Mouse (Mus musculus): ENCODE measurements around the gene Pi4k2a. TPM values are rescaled to one million over a fixed set of nuclear protein-coding genes. Genes with fewer than 3 reads are reported as not detected.

Gene Pi4k2a
- polyA plus RNA-seq, 1 experiment = 22.3 TPM

GRCm38 (mm10) chr19:42125501-42126218 is 35.4 kb downstream of the Pi4k2a start:
- H3K27ac ChIP-seq (ENCODE audit: insufficient read depth, low read length) = no peak overlapping the region
- H3K4me1 ChIP-seq (ENCODE audit: control insufficient read depth, insufficient read depth, insufficient read length) = peaks cover 8% of the 10 kb centered on the region; the same call in 1 of the 2 replicates
- no peak for DNase-seq (ENCODE audit: low read depth in 1 of 2, low spot score in 2 of 2)
- WGBS = 85% methylated on average over 11 of the region's 11 CpGs
- no peaks in the 10 kb centered on the region for H3K27me3 ChIP-seq (ENCODE audit: control insufficient read depth, insufficient read depth, low read length)
- H3K36me3 ChIP-seq (ENCODE audit: control insufficient read depth, insufficient read depth, low read length) = peaks cover 11% of the 10 kb centered on the region
- no peak for TF ChIP-seq CTCF (IDR thresholded peaks at IDR 0.05; ENCODE audit: extremely low read depth, insufficient read depth, insufficient read length, insufficient replicate concordance)
- TF ChIP-seq POLR2A (IDR thresholded peaks at IDR 0.05; ENCODE audit: low read depth, low read length) = no peak
- no peak overlapping the region for H3K4me3 ChIP-seq (ENCODE audit: extremely low read depth, insufficient read depth, insufficient read length)

DNA sequence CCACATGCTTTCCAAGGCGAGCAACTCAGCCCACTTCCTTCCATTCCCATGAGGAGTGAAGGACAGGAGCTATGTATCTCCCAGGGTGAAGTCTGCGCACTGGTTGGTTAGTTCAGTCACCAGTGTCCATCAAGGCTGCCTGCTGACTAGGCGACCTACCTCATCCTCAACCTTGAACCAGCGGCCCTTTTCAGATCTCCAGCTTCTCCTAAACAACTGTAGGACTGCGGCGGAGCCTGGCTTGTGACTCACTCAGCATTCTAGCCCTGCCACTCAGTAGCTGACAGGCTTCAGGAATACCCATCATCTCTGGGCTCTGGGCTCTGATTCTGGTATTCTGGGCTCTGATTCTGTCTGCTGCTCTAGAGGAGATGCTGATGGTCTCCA is 35.9 kb downstream of the Pi4k2a start:
- Histone ChIP-seq H3K27me3 (ENCODE audit: control insufficient read depth, insufficient read depth, low read length) (no peaks in the 10 kb centered on the region), H3K27ac (ENCODE audit: insufficient read depth, low read length) (no peak overlapping the region), H3K4me1 (ENCODE audit: control insufficient read depth, insufficient read depth, insufficient read length) (peaks cover 8% of the 10 kb centered on the region; the same call in 1 of the 2 replicates), H3K4me3 (ENCODE audit: extremely low read depth, insufficient read depth, insufficient read length) (no peak overlapping the region), H3K36me3 (ENCODE audit: control insufficient read depth, insufficient read depth, low read length) (peaks cover 6% of the 10 kb centered on the region)
- TF ChIP-seq POLR2A (IDR thresholded peaks at IDR 0.05; ENCODE audit: low read depth, low read length) (no peak), CTCF (IDR thresholded peaks at IDR 0.05; ENCODE audit: extremely low read depth, insufficient read depth, insufficient read length, insufficient replicate concordance) (no peak)
- DNase-seq (ENCODE audit: low read depth in 1 of 2, low spot score in 2 of 2) = no peak
- 91% methylated on average over 6 of the region's 6 CpGs for WGBS

- DNase-seq (ENCODE audit: low read depth in 1 of 2, low spot score in 2 of 2) = no peak
- no peak for TF ChIP-seq CTCF (IDR thresholded peaks at IDR 0.05; ENCODE audit: extremely low read depth, insufficient read depth, insufficient read length, insufficient replicate concordance)
- no peak for TF ChIP-seq POLR2A (IDR thresholded peaks at IDR 0.05; ENCODE audit: low read depth, low read length)
- peaks cover 8% of the 10 kb centered on the region; the same call in 1 of the 2 replicates for H3K4me1 ChIP-seq (ENCODE audit: control insufficient read depth, insufficient read depth, insufficient read length)
- 95% methylated on average over 5 of the region's 5 CpGs for WGBS
- no peak overlapping the region for H3K27ac ChIP-seq (ENCODE audit: insufficient read depth, low read length)
- no peaks in the 10 kb centered on the region for H3K27me3 ChIP-seq (ENCODE audit: control insufficient read depth, insufficient read depth, low read length)
- H3K4me3 ChIP-seq (ENCODE audit: extremely low read depth, insufficient read depth, insufficient read length) = no peak overlapping the region
- H3K36me3 ChIP-seq (ENCODE audit: control insufficient read depth, insufficient read depth, low read length) = 0 out of 2 replicates have a peak, but pooled peaks cover 2% of the 10 kb centered on the region
Measured at GRCm38 (mm10) chr19:42127024-42127423, 36.8 kb downstream of the Pi4k2a start.

DNA sequence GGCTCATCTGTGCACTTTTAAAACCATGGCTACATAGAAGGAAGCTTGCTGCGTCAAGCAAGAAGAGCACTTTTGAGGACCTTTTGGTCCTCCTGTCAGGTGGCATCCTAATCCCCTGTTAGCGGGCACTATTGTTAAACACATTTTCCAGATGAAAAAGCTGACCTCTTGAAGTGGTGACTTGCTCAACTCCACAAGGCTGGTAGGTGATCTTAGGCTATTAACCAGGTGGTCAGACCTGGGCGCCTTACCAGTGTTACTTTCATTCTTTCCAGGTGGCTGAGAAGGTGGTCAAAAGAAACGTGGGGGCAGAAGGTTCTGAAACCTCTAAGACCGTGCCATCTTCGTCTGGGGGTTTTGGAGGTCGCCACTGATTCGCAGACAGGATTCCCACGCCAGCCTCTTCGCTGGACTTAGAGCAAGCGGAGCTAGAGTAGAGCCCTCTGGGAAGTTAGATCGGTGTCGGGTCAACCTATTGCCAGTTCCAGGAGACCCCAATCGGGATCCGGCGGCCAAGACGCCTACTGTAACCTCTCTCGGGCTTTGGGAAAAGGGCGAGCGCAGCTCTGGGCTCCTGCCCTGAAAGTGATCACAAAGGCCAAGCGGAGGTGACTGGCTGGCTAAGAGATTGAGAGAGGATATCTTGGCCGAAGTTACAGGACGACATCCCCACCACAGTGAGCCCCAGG is 37.9 kb downstream of the Pi4k2a start:
- no peak for DNase-seq (ENCODE audit: low read depth in 1 of 2, low spot score in 2 of 2)
- Histone ChIP-seq H3K4me3 (ENCODE audit: extremely low read depth, insufficient read depth, insufficient read length) (peak overlapping the region; percentile 71), H3K27me3 (ENCODE audit: control insufficient read depth, insufficient read depth, low read length) (no peaks in the 10 kb centered on the region), H3K27ac (ENCODE audit: insufficient read depth, low read length) (peak overlapping the region; percentile 76), H3K36me3 (ENCODE audit: control insufficient read depth, insufficient read depth, low read length) (no peaks in the 10 kb centered on the region), H3K4me1 (ENCODE audit: control insufficient read depth, insufficient read depth, insufficient read length) (peaks cover 8% of the 10 kb centered on the region; the same call in 1 of the 2 replicates)
- 11% methylated on average over 23 of the region's 23 CpGs for WGBS
- TF ChIP-seq POLR2A (IDR thresholded peaks at IDR 0.05; ENCODE audit: low read depth, low read length) (no peak), CTCF (IDR thresholded peaks at IDR 0.05; ENCODE audit: extremely low read depth, insufficient read depth, insufficient read length, insufficient replicate concordance) (no peak)

DNA sequence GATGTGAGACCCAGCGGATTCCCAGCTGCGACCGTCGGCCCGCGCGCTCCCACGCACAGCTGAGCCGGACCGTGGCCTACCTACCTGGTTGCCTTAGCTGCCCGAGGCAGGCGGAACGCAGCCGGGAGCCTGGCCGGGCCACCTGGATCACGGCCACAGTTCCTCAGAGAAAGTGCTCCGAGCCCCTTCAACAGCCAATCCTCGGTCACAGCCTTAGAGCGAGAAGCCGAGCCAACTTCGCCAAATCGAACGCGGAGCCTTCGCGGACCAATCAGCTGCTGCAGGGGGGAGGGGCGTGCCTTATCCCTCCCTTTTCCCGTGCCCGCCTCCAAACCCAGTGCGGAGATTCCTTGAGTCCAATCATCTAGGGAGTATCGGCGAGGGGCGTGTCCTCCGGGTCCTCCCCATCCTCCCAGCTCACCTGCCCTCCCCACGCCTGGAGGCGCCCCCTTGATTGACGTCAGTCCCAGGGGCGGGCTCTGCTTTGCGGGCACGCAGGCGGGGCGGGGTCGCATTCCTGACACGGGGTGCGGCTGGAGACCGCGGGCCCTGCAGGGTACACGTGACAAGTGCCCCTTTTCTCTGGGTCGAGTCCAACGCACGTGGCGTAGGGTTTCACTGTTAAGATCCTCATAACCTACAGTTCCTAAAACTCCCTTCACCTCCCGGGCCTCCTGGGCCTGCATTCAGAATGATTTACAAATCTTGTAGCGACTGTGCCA is 38.7 kb downstream of the Pi4k2a start, which contains the start of gene Avpi1:
Avpi1 (minus strand) TSS at position 273 of the 722 bp plus-strand sequence.
- TF ChIP-seq CTCF (IDR thresholded peaks at IDR 0.05; ENCODE audit: extremely low read depth, insufficient read depth, insufficient read length, insufficient replicate concordance) = no peak
- no peak for TF ChIP-seq POLR2A (IDR thresholded peaks at IDR 0.05; ENCODE audit: low read depth, low read length)
- DNase-seq (ENCODE audit: low read depth in 1 of 2, low spot score in 2 of 2) = peak; percentile 77 to 86
- Histone ChIP-seq H3K27ac (ENCODE audit: insufficient read depth, low read length) (peak within 1 kb of the TSS; percentile 76), H3K4me1 (ENCODE audit: control insufficient read depth, insufficient read depth, insufficient read length) (peaks cover 8% of the 10 kb centered on the region; the same call in 1 of the 2 replicates), H3K36me3 (ENCODE audit: control insufficient read depth, insufficient read depth, low read length) (no peaks in the 10 kb centered on the region), H3K4me3 (ENCODE audit: extremely low read depth, insufficient read depth, insufficient read length) (peak within 1 kb of the TSS; percentile 71), H3K27me3 (ENCODE audit: control insufficient read depth, insufficient read depth, low read length) (no peaks in the 10 kb centered on the region)
- under 1% methylated on average over 53 of the region's 54 CpGs for WGBS

GRCm38 (mm10) chr19:42129509-42130293 is 39.4 kb downstream of the Pi4k2a start:
- DNase-seq (ENCODE audit: low read depth in 1 of 2, low spot score in 2 of 2) = peak in 1 of 2 experiments; percentile 41
- 19% methylated on average over 14 of the region's 14 CpGs for WGBS
- peak overlapping the region; percentile 71 for H3K4me3 ChIP-seq (ENCODE audit: extremely low read depth, insufficient read depth, insufficient read length)

More at GRCm38 (mm10) chr19:42129509-42130293, 39.4 kb downstream of the Pi4k2a start:
- no peaks in the 10 kb centered on the region for H3K36me3 ChIP-seq (ENCODE audit: control insufficient read depth, insufficient read depth, low read length)
- H3K27ac ChIP-seq (ENCODE audit: insufficient read depth, low read length) = peak overlapping the region; percentile 76
- no peak for TF ChIP-seq CTCF (IDR thresholded peaks at IDR 0.05; ENCODE audit: extremely low read depth, insufficient read depth, insufficient read length, insufficient replicate concordance)
- no peak for TF ChIP-seq POLR2A (IDR thresholded peaks at IDR 0.05; ENCODE audit: low read depth, low read length)
- H3K27me3 ChIP-seq (ENCODE audit: control insufficient read depth, insufficient read depth, low read length) = no peaks in the 10 kb centered on the region
- peaks cover 8% of the 10 kb centered on the region; the same call in 1 of the 2 replicates for H3K4me1 ChIP-seq (ENCODE audit: control insufficient read depth, insufficient read depth, insufficient read length)

Measured in spleen, adult 2 months (tissue).